Mouse (Mus musculus) spleen, postnatal 36 days (tissue): ENCODE data around the gene Slit3.

Source experiments
- DNase-seq, 2 experiments: peaks; one replicate each; pipeline ENCODE4 v3.0.0; 2022; ENCODE audit warnings: low spot score in 2 of 2, mixed read lengths in 1 of 2

The Slit3 gene

DNA sequence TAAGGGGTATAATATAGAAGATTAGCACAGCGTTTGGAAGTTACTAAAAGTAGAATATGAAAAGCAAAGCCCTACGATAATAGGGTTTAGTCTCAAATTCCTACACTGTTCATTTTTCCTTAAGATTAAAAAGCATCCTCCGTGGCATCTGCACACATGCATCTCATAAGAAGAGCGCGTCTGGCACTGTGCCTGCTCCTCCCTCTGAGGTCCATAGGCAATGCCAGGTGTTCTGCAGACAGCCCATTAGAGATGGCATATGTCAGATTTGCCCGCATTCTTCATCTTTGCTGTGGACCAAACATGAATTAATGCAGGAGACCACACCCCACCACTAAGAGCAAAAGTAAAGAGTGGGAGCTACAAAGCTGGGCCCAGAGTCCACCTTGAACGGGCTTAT is 462.6 kb downstream of the Slit3 start:
- no peak for DNase-seq

GRCm38 (mm10) chr11:35587174-35587959 is 466.3 kb downstream of the Slit3 start:
- peak; percentile 8 for DNase-seq

DNA sequence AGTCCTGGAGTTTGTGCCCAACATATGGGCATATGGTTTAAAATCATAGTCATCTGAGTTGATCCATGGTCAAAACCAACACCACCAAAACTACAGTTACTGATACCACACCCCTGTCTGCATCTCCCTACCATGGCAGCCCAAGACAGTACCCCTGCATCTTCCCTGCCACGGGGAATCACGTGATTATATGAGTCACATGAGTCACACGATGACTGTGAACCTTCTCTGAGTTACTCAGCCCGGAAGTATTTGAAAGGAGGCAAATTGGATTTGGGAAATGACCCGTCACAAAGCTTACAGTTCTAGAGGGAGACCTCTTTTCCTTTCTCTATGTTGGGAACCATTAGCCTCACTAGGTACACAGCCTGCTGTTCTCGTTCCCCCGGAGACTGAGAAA is 468.9 kb downstream of the Slit3 start:
- DNase-seq = no peak

- DNase-seq = no peak
These were observed 472.4 kb downstream of the Slit3 start for GRCm38 (mm10) chr11:35593146-35594034.

DNA sequence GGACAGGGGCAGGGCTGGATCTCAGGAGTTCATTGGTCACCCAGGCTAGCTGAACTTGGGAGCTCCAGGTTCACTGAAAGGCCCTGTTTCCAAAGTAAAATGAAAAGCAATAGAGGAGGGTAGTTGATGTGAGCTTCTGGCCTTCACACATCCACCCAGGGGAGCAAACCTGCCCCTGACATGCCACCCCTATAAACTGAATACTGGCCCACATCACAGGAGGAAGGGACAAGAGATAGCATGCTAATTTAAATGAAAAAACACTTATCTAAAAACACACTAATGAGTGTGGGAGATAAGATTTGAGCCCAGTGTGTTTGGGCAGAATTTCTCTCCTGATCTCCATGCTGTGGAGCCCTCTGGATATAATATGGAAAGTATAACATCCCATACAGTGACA is 475.0 kb downstream of the Slit3 start:
- DNase-seq = no peak

- no peak for DNase-seq
These were observed 476.9 kb downstream of the Slit3 start for GRCm38 (mm10) chr11:35597882-35598281.

DNA sequence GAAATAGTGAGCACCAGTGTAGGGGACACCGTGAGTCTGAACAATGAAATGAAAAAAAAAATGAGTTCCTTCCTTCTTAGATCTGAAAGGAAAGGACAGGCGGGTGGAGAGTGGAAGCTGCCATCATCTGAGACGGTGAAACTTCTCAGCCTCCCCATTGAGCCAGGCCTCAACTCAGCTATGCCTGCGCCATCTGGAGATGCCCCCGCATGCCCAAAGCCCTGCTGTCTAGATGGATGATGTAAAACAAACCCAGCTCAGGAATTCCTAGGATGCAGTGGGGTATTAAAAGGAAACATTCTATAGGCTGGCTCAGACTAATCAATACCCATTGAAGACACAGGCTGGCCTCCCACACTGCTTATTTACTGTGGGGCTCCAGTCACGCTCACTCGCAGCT is 477.7 kb downstream of the Slit3 start:
- no peak for DNase-seq

- no peak for DNase-seq
These were observed 480.7 kb downstream of the Slit3 start for GRCm38 (mm10) chr11:35601652-35602240.

GRCm38 (mm10) chr11:35602586-35602985 is 481.6 kb downstream of the Slit3 start:
- no peak for DNase-seq

DNA sequence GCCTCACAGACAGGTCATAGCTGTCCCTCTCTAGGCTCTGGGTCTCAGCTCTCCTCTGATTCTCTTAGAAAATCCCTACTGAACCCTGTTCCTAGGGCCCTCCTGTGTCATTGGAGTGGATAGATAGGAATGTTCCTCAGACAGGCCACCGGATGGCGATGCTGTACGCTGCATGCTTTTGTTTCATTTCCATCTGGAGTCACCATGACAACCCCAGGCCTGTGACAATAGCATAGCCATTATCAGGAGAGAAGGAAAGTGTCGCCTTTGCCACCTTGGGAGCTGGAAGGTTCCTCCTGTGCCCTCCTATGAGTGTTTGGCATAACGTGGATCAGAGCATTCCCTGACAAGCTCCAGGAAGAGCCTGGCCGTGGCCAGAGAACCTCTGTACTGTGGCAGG is 482.9 kb downstream of the Slit3 start:
- no peak for DNase-seq

DNA sequence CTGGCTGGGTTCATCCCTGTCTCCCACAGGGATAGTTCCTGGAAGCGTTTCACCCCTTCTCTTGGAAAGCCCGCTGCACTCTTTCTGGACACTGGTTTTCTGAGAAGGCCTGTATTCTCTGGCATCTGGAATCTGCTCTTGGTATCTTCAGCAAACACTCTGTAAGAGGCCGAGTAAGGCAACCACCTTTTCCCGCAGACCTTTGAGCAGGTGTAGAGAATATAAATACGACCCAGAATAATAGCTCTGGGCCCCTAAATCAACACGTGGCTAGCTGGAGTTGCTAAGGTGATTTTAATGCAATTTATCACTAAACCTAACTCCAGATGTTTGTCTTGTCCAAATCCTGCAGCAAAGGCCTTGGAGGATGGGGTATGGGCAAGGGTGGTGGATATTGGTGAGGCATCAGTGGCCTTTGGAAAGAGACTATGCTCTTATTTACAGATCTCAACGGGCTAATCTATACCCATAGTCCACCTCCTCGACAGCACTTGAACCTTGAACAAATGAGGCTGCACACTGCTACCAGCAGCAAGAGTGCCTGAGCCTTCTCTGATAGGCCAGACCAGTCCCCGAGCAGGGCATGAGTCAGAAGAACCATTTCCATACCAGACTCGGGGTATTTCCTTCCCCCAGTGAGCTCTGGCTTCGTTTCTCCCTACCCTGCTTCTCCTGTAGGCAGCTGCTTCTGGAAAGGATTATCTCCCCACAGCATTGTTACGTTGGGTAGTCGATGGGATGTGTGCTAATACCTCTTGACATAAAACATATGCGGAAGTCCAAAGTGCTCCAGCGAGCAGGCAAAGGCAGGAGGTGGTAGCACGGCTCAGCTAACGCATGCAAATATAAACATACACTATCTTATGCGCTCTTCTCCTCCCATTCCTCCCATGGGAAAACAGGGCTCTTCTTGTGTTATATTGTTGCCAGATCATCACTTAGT is 484.1 kb downstream of the Slit3 start:
- no peak for DNase-seq

GRCm38 (mm10) chr11:35607191-35607590 is 486.2 kb downstream of the Slit3 start:
- DNase-seq = no peak

GRCm38 (mm10) chr11:35608794-35609193 is 487.8 kb downstream of the Slit3 start:
- DNase-seq = no peak

- no peak for DNase-seq
These were observed 491.4 kb downstream of the Slit3 start for GRCm38 (mm10) chr11:35612262-35612896.

- no peak for DNase-seq
These were observed 493.5 kb downstream of the Slit3 start for GRCm38 (mm10) chr11:35614530-35614929.

GRCm38 (mm10) chr11:35619421-35619820 is 498.4 kb downstream of the Slit3 start:
- DNase-seq = no peak

GRCm38 (mm10) chr11:35622736-35623135 is 501.7 kb downstream of the Slit3 start:
- no peak for DNase-seq

GRCm38 (mm10) chr11:35624515-35625270 is 503.7 kb downstream of the Slit3 start:
- no peak for DNase-seq

GRCm38 (mm10) chr11:35625576-35625975 is 504.6 kb downstream of the Slit3 start:
- no peak for DNase-seq
